Mouse (Mus musculus) lung, postnatal 0 days (tissue): ENCODE data around the gene Krt222.

Experiments
- CTCF ChIP-seq: IDR thresholded peaks from 2 replicates; pipeline ENCODE4 v1.5.1; 2016; ENCODE audit warnings: antibody characterized with exemption, mild to moderate bottlenecking
- EP300 ChIP-seq: IDR thresholded peaks from 2 replicates; pipeline ENCODE4 v1.6.1; 2016; ENCODE audit warnings: antibody characterized with exemption, mild to moderate bottlenecking, control low read depth

GRCm38 (mm10) chr11:99216181-99216580 lies 27.7 kb downstream of the Krt222 start:
- no peak for TF ChIP-seq CTCF
- TF ChIP-seq EP300 = no peak
